Mouse (Mus musculus): ENCODE data around the gene Cdkn2a.

- TF ChIP-seq CTCF (IDR thresholded peaks at IDR 0.05; ENCODE audit: control insufficient read depth, insufficient read depth, low read length), result no peak
- no peak for TF ChIP-seq POLR2A (IDR thresholded peaks at IDR 0.05; ENCODE audit: borderline replicate concordance, control insufficient read depth, low read depth, low read length)
Observed at GRCm38 (mm10) chr4:89302129-89302528, 7.7 kb upstream of the Cdkn2a start.

Measured in bone marrow, adult 2 months (tissue).